Mouse (Mus musculus) lung, postnatal 10 days (tissue): ENCODE data around the gene Ccdc43.
"Not testable (repeated sequence)": the region's sequence is repeated elsewhere in the genome, so short reads cannot be mapped to it uniquely, and the experiment has no call there.

Experiments used
- DNase-seq: peaks from one replicate; pipeline ENCODE4 v3.0.0; 2021

The Ccdc43 gene

DNA sequence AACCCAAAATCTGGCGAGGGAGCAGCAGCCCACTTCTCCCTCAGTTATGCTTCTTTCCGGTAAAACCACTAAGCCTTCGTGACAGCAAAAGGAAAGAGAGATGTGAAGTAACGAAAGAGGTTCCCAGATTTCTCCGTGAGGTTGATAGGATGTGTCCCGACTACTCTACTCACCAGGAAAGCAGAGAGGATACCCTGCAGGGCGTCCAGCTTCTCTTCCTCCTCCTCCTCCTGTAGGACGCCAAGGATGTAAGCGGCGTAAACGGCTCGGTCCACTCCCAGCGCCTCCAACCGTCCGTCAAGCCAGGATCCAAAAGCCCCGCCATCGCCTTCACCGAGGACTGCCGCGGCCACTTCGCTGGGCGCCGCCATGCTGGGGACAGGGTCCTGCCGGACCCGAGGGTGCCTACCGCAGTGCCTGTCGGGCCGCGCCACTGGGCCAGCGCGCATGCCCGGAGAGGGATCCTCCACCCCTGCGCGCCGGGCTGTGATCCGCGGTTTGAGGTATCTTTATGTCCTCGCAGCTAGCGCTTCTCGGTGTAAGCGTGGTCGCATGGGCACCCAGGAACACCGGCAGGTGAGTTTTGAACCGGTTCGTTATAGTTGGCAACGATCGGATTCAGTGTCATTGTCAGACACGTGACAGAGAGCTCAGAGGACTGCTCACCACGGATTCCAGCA is at the start of gene Ccdc43:
TSS of gene Ccdc43 (minus strand) at position 445 of the 680 bp plus-strand sequence.
- DNase-seq, result peak; percentile 88

DNA sequence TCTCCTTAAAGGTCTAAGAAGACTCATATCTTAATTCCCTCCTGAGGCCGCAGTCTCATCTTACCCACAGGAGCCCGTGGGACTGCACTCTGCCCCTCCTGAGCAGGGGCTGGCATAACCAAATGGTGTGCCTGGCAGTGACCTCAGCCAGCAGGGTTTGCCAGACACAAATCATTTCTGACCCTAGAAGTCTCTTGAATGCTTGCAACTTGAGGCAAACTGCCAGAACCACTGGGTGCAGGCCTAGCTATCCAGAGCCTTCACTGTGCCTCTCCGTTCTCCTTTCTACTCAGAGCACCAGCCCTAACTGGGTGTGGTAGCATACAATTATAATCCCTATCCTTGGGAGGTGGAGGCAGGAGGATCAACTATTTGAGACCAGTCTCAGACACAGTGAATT is 47.2 kb upstream of the Ccdc43 start:
- no peak for DNase-seq

DNA sequence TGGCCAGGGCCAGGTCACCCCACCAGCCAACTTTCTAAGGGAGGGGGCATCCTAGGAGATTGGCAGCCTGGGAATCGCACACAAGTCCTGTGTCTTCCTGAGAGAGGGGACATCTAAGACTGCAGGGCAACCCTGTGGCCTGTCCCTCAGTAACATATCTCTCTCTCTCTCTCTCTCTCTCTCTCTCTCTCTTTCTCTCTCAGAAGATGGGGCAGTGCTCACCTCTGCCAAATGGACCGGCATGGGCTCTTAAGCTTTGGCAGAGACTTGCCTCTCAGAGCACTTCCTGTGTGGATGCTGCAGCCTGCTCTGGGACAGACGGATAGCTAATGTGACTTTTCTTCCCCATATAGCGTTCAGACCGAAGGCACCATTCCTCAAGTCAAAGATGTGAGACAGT is 45.3 kb upstream of the Ccdc43 start:
- no peak for DNase-seq

DNA sequence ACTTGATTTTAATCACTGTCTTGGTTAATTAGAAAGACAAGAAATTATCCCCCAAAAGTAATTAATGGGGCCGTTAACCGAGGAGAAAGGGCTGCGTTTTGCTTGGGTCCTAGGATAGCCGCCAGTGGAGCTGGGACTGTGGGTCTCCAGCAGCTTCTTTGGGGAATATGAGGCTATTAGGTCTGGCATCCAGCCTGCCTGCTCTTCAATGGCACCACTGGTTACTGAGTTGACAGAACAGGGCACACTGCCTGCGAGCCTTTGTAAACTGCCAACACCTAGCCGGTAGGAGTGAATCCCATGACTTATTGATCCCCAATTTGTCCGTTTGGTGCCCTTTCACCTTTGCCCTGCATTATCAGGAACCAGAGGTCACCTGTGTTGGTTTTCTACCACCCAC is 44.5 kb upstream of the Ccdc43 start:
- no peak for DNase-seq

DNA sequence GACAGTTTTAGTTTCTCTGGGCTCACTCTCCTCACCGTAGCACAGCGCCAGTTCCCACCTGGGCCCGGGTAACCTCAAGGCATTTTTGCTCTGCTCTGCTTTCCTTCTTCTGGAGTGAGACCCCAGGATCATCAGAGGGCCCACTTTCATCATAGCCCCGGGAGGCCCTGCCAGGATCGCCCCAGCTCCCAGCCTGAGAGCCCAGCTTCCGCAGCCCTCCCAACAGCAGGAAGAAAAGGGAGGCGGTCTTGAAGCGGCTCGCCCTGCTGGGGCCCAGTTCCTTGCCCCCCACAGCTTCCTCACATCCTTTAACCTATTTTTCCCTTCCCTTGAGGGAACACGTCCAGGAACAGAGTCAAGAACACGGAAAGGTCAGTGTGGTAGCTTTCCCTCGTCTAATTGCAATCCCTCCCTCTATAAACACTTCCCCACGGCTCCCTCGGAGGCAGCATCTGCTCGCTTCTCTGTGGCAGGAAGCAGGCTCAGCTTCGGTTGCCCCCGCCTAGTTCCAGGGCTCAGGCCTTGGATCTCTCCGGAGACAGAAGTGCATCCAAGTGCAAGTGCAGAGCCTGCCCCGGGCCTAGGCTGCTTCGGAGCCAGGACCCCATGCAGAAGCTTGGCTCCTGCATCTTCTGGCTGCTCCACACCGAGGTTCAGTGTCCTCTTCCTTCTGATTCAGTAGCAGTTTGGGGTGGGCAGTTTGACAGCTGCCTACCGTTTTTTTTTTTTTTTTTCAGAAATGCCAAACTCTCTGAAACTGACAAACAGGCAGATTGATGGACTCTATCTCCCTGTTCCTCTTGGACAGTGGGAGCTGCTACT is 43.8 kb upstream of the Ccdc43 start:
- DNase-seq, result peak; percentile 61

DNA sequence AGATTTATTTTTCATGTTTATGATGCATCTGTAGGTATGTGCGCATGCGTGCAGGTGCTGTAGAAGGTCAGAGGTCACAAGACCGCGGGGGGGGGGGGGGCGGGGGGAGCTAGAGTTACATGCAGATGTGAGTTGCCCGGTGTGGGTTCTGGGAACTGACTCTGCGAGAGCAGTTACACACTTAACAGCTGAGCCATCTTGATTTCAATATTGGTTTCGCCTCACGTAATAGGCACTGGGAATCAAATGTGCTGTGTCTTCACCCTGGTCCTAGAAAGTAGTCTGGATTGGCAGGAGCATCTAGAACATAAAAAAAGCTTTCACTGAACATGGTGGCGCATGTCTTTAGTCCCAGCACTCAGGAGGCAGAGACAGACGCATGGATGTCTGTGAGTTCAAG is 43.1 kb upstream of the Ccdc43 start:
- DNase-seq, result no peak

DNA sequence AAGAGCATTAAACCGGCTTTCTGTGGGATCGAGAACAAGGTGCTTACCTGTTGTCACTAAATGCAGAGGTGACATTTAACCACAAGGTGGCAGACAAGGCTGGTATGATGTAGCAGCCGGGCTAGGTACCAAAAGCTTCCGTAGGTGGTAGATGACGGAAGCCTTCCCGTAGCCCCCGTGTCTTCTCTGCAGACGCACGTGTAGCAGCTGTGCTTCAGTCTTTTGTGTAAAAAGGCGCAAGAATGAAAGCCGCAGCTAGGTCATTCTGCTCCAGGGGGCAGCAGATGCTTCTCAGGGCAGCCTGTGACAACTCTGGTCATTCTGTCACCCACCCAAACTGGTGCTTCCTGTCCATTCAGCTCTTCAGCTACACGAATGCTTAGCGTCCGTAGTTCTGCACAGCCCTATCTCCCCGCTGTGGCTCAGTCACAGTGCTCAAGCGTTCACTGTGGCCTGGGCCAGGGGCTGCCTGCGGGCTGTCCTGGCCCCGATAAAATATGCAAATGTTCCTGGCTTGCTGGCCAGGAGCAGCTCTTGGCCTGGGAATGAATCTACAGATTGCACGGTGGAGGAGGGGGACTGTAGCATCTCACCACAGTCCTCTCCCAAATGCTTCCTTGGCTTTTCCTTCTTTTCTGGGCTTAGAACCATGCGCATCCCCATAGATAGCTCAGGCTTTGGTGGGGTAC is 41.8 kb upstream of the Ccdc43 start:
- DNase-seq, result peak; percentile 51

DNA sequence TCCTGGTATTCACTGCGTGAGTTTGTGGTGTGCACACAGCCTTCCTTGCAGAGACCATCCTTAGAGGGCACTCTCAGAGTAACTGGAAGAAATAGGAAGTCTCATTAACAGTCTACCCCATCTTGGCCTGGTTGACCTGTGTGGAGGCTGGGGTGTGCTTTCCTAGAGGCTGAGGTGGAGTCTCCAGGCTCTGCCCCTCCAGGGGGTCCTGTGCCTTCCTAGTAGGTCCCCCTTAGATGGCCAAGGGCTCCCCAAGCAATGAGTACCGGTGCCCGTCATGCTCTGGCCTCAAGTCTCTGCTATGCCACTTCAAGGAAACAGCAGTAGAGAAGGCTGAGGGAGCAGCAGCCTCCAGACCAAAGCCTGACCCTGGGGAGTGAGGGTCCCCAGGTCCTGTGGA is 40.5 kb upstream of the Ccdc43 start:
- no peak for DNase-seq

DNA sequence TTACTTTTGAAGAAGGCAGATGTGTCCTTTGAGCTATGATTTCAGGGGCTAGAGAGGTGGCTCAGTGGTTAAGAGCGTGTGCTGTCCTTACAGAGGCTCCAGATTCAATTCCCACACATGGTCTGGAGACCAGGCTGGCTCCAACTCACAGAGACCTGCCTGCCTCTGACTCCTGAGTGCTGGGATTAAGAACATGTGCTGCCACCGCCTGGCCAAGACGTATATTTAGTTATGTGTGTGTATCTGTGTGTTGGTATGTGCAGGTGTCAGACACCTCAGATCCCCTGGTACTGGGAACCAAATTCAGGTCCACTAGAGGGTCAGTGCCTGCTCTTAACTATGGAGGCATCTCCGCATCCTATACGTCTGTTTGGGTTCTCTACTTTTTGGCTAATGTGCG is 37.4 kb upstream of the Ccdc43 start:
- DNase-seq, result no peak

DNA sequence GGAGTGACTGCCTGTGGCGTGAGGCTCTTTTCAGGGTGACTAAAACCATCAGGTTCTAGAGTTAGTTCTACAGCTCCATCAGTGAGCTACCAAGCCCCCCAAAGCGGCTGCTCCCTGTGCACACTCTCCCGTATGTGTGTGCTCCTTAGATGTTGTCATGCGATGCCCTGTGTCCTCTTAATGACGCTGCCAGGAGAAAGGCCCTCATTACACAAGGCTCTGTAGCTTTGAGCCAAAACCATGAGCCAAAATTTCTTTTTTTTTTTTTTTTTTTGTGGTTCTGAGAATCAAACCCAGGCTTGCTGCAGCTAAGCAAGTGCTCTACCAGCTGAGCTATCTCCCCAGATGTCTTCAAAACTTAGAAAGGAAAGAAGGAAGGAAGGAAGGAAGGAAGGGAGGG is 35.6 kb upstream of the Ccdc43 start:
- DNase-seq, result no peak

DNA sequence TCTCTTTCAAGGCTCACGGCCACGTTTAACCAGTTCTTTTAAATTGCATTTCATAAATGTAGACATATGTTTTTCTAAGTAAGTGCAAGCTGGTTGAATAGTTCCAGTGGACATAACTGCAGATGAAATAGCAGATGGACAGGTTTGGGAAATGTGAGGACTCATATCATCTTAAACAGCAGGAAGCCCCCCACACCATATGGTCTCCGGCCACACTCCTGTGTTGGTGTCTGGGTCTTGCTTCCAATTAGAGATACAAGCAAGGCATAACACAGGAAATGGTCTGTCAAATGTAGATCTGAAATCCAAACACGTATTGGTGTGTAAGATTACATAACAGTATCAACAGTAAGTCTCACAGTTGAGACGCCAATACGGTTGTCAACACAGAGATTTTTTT is 33.8 kb upstream of the Ccdc43 start:
- DNase-seq, result no peak

DNA sequence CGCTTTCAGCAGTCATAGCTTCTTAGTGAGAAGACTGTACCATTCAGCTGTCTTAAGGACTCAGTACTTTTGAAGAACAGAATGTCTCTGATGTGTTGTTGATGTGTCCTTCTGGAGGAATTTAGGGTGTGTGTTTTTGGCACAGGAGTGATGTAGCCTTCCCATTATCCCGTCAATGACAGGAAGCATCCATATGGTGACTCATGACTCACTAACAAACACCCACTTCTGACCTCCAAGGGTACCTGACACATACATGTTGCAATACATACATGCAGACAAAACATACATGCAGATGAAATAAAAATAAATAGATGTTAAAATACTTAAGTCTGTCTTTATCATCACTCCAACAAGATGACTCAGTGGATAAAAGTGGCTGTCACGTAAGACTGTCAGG is 32.3 kb upstream of the Ccdc43 start:
- no peak for DNase-seq

DNA sequence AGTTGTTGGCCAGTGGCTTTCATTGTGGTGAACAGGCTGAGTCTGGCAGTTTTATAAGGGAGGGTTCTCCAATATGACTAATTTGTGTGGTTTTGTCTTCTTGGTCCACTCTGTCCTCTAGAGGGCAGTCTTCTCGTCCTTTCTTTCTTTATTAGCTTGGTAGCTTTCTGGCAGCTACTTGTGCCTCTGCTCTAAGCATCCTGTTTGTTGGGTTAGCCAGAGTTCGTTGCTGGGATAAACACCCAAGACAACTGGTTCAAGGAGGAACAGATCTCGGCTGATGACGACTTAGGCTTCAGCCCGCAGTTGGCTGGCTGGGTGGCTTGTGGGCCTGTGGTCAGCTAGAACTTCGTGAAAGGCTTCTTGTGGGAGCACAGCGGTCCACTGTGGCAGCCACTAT is 31.0 kb upstream of the Ccdc43 start:
- DNase-seq, result peak; percentile 81

DNA sequence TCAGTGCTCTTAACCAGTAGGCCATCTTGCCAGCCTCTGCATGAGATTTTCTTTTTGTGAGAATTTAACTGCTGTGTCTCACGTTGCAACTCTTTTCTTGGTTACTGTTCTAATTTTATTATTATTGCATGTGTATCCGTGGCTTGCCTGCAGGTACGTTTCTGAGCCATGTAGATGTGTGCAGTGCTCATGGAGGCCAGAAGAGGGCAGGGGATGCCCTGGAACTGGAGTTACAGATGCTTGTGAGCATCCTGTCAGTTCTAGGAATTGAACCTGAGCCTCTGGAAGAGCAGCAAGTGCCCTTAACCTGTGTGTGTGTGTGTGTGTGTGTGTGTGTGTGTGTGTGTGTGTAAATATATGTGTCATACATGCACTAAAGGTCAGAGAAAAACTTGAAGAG is 28.0 kb upstream of the Ccdc43 start:
- peak; percentile 27 for DNase-seq

DNA sequence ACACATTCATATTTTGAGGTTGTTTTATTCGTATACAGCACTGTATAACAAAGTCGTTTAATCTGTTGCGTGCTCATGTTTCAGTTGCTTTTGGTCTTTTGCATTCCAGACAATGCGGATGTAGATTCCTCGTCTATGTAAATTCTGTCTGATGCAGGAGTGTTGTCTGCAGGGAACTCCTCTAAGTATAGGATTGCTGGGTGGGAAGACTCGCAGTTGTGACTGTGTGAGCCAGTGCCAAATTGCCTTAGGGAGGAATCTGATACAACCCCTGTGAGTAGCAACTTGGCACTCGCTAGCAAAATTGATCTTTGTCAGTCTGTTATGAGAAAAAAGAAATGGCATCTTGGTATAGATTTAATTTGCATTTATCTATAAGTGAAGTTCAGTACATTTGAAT is 18.6 kb upstream of the Ccdc43 start:
- no peak for DNase-seq

DNA sequence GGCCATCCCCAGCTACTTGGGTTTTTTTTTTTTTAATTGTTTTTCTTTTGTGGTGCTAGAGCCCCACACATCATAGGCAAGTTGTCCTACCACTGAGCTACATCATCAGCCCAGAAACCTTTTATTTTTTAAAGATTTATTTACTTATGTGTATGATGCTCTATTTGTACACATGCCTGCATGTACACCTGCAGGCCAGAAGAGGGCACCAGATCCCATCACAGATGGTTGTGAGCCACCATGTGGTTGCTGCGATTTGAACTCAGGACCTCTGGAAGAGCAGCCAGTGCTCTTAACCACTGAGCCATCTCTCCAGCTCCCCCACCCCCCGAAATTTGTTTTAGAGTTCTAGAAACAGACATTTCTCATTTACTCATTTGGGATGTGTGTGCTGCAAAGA is 17.0 kb upstream of the Ccdc43 start:
- DNase-seq, result not testable (repeated sequence)

DNA sequence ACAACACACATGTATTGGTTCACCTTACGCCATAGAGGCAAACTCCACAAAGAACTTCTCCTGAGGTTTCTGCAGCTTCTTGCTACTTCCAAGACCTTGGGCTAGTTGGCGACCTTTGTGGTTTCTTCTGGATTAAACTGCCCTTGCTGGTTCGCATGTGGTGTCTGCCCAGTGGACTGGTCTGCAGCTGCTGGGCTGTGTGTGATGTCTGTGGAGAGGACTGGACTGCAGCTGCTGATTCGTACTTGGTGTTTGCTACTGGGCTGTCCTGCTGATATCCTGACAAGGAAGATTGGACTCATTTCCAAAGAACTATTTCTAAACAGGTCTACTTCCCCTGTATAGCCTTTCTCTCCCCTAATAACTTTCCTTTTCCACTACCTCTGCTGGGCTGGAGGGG is 14.8 kb upstream of the Ccdc43 start:
- no peak for DNase-seq

DNA sequence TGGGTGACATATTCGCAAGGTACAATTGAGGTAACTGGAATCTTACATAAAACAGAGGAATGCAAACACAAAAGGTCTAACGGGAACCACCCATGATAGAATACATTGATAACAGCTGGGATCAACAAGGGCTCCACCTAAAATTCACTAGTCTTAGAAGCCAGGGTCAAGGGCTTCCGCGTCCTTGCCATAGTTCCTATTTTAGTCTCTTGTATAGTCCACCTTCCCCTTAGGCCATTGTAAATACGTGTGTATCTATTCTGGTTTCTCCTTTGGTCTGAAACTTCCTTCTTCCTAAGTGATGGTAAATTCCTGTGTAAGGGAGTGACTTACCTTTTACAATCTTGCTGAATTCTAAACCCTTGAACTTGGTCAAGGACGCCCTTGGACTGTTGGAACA is 4.6 kb upstream of the Ccdc43 start:
- DNase-seq, result not testable (repeated sequence)

DNA sequence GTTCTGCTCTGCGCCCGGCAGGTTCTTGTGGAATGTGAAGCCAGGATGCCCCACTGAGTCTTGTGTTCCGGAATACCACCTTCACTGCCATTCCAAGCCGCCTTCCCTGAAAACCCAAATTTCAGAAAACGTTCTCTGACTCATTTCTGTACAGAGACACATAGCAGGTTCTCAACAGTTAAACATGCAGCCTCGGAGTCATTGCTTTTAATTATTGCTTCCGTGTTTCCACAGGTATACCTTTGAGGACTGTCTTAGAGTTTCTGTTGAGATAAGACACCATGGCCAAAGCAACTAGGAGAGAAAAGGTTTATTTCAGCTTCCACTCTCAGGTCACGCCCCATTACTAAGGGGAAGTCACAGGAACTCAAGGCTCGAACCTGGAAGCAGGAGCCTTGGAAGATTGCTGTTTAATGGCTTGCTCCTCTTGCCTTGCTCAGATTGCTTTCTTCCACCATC is 465 bp upstream of the Ccdc43 start:
- no peak for DNase-seq

DNA sequence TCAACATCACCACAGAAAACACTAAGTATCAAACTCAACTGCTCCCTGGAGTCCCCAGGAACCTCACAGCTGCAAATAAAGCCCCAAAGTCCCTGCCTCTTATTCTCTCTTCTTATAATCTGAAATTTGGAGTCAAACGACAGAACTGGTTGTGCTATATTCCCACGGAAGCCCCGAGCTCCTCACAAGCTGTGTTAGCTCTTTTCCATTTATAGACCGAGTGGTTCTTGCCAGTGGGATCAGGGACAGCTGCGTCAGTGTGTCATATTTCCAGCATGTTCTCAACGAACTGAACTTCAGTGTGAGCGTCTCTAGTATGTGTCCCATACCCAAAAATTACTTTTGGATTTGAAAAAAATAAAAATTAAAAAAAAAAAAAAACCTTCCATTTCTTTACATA is 2.3 kb downstream of the Ccdc43 start:
- no peak for DNase-seq

DNA sequence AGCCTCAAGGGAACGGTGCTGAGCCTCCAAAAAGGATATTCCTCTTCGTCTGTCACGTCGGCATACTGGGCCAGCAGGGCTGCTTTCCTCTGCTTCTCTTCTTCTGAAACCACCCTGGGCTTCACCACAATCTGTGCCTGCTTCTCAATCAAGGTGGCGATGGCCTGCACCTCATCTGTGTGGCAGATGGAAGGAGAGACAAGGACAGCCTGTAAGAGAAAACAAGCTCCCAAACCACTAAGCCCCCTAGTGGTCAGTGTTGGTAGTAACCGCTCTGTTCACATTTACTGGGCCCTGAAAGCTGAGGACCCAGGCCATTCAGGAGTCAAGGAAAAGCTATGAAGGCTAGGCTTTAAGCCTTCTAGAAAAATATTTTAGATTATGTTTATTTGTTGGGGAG is 7.4 kb downstream of the Ccdc43 start:
- DNase-seq, result peak; percentile 76

DNA sequence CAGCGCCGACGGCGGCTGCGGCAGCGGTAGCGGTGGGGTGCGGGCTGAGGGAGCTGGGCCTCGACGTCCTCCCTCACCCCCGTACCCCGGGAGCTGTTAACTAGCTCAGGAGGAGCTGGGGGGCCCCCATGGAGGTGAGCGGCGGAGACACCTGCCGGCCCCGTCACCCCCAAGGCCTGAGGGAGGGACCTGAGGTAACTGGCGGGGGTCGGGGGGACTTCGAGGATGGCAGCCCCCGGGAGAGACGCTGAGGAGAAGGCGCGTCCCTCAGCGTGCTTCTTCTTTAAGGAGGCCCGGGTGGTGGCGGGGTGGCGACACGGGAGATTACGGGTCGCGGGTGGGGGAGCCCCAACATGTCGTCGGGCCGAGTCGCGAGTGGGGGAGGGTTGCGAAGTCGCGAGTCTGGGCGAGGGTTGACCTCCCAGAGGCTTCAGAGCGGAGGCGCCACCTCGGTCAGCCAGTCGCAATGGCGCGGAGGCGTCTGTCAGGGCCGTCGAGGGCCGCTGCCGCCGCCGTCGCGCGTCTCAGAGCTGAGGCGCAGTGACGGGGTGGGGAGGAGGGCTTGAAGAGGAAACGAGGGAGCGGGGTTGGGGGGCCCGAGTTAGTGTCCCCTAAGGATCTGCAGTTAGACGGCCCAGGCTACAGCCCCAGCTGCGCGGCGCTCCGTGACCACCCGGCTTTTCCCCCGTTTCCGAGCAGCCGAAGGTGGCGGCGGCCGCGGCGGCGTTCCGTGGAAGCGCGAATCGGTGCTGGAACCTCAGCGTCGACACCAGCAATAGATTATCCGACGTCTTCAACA is 31.7 kb downstream of the Ccdc43 start:
- DNase-seq, result no peak

DNA sequence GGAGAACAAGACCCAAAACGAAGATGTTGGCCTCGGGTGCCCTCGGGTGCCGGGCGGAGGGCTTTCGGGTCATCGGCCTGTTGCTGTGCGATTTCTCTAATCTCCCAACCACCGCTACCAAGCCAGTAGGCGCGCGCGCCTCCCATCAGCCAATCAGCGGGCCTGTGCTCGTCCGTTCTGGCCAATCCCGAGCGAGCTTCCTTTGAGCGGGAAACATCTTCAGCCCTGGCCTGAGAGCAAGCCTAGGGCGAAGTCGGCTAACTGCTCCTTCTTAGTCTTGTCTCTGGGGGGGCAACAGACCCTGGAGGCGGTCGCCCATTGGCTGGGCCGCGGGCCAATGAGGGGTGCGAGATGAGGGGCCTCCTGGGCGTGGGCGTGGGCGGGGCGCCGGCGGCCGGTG is 32.4 kb downstream of the Ccdc43 start:
- no peak for DNase-seq
